Mouse (Mus musculus) cerebellum, adult 2 months (tissue): ENCODE data around the gene Fam71e1. TPM values are rescaled to one million over a fixed set of nuclear protein-coding genes. Genes with fewer than 3 reads are reported as not detected.

Source experiments
- DNase-seq, 2 experiments: peaks; one replicate each; pipeline ENCODE4 v3.0.0; 2021
- H3K27ac ChIP-seq: fragments of 200-500 bp; 2 replicates; pipeline ENCODE4 v1.5.1; 2012; ENCODE audit warnings: low read length, control low read depth, inconsistent platforms; ENCODE audit not compliant: insufficient read depth
- H3K27me3 ChIP-seq: fragments of 200-500 bp; 2 replicates; pipeline ENCODE4 v1.6.1; 2012; ENCODE audit warnings: inconsistent platforms, mild to moderate bottlenecking, low read length, moderate library complexity; ENCODE audit not compliant: control insufficient read depth, insufficient read depth
- H3K4me1 ChIP-seq: fragments of 200-500 bp; 2 replicates; pipeline ENCODE4 v1.6.1; 2011; ENCODE audit warnings: low read length; ENCODE audit not compliant: control insufficient read depth, insufficient read depth
- H3K4me3 ChIP-seq: fragments of 200-500 bp; replicated peaks from 2 replicates; pipeline ENCODE3; 2011; ENCODE audit warnings: mild to moderate bottlenecking, low read depth, low read length, control low read depth; ENCODE audit not compliant: insufficient read depth
- CTCF ChIP-seq: fragments of 200-500 bp; IDR thresholded peaks from 2 replicates; pipeline ENCODE4 v1.5.1; 2011; ENCODE audit warnings: low read depth, mild to moderate bottlenecking, control low read depth, low read length, moderate library complexity, borderline replicate concordance; ENCODE audit not compliant: insufficient read depth
- POLR2A ChIP-seq: fragments of 200-500 bp; IDR thresholded peaks from 2 replicates; pipeline ENCODE4 v1.6.1; 2011; ENCODE audit warnings: low read length, control low read depth, borderline replicate concordance; ENCODE audit not compliant: insufficient read depth
- WGBS: fragments of 180-500 bp; shearing (Covaris S2); methylation state at CpG from one replicate; pipeline ENCODE4 v1.1.7; 2018; 5-methylcytosine and 5-hydroxymethylcytosine counted together
- polyA plus RNA-seq: library from polyadenylated mRNA; depleted of rRNA; stranded (reverse); fragments of >200 nt; gene quantifications from 2 replicates; pipeline ENCODE4 v1.2.3, GENCODE M21; 2012

Fam71e1 gene
- polyA plus RNA-seq, 1 experiment: 32.6 TPM

- 87% methylated on average over 27 of the region's 27 CpGs for WGBS
- TF ChIP-seq CTCF (no peak), POLR2A (no peak)
- H3K4me3 ChIP-seq: no peak overlapping the region
- peaks cover 27% of the 10 kb centered on the region for H3K4me1 ChIP-seq
- no peak for DNase-seq
- no peaks in the 10 kb centered on the region for H3K27me3 ChIP-seq
- peak overlapping the region; percentile 14; the same call in 1 of the 2 replicates for H3K27ac ChIP-seq
These were observed 39.5 kb downstream of the Fam71e1 start for GRCm38 (mm10) chr7:44535657-44536589.

GRCm38 (mm10) chr7:44536590-44536968, 40.2 kb downstream of the Fam71e1 start:
- H3K27ac ChIP-seq: peak overlapping the region; percentile 70

GRCm38 (mm10) chr7:44537009-44537408, 40.6 kb downstream of the Fam71e1 start:
- peak overlapping the region; percentile 70 for H3K27ac ChIP-seq
- H3K4me3 ChIP-seq: no peak overlapping the region
- 32% methylated on average over 7 of the region's 7 CpGs for WGBS
- H3K27me3 ChIP-seq: no peaks in the 10 kb centered on the region
- H3K4me1 ChIP-seq: peaks cover 27% of the 10 kb centered on the region
- no peak for TF ChIP-seq POLR2A
- TF ChIP-seq CTCF: no peak
- DNase-seq: no peak

More at GRCm38 (mm10) chr7:44536590-44536968, 40.2 kb downstream of the Fam71e1 start:
- TF ChIP-seq POLR2A (no peak), CTCF (no peak)
- Histone ChIP-seq H3K4me1 (peaks cover 27% of the 10 kb centered on the region), H3K27me3 (no peaks in the 10 kb centered on the region), H3K4me3 (no peak overlapping the region)
- DNase-seq: peak; percentile 87 to 92
- 23% methylated on average over 6 of the region's 6 CpGs for WGBS

GRCm38 (mm10) chr7:44537496-44537895, 41.1 kb downstream of the Fam71e1 start:
- WGBS: 16% methylated on average over 13 of the region's 13 CpGs
- H3K27ac ChIP-seq: no peak overlapping the region
- DNase-seq: peak; percentile 79 to 80
- no peak overlapping the region for H3K4me3 ChIP-seq
- no peaks in the 10 kb centered on the region for H3K27me3 ChIP-seq
- peaks cover 27% of the 10 kb centered on the region for H3K4me1 ChIP-seq
- no peak for TF ChIP-seq POLR2A

GRCm38 (mm10) chr7:44538756-44539624, 42.6 kb downstream of the Fam71e1 start:
- DNase-seq: peak in 1 of 2 experiments; percentile 19
- TF ChIP-seq POLR2A (no peak), CTCF (no peak)
- no peak overlapping the region for H3K27ac ChIP-seq
- no peak overlapping the region for H3K4me3 ChIP-seq
- H3K4me1 ChIP-seq: peaks cover 27% of the 10 kb centered on the region
- WGBS: 92% methylated on average over 41 of the region's 41 CpGs
- no peaks in the 10 kb centered on the region for H3K27me3 ChIP-seq

- no peak for DNase-seq
- Histone ChIP-seq H3K4me3 (no peak overlapping the region), H3K27me3 (no peaks in the 10 kb centered on the region), H3K4me1 (peaks cover 13% of the 10 kb centered on the region), H3K27ac (no peak overlapping the region)
- no peak for TF ChIP-seq POLR2A
- TF ChIP-seq CTCF: no peak
- 95% methylated on average over 11 of the region's 11 CpGs for WGBS
These were observed 46.2 kb downstream of the Fam71e1 start for GRCm38 (mm10) chr7:44542555-44542954.

GRCm38 (mm10) chr7:44543071-44543470, 46.7 kb downstream of the Fam71e1 start:
- H3K4me1 ChIP-seq: peaks cover 10% of the 10 kb centered on the region; the same call in 1 of the 2 replicates
- no peak for DNase-seq
- no peak overlapping the region for H3K27ac ChIP-seq
- TF ChIP-seq CTCF (no peak), POLR2A (no peak)
- 77% methylated on average over 12 of the region's 12 CpGs for WGBS
- no peak overlapping the region for H3K4me3 ChIP-seq
- no peaks in the 10 kb centered on the region for H3K27me3 ChIP-seq

- WGBS: 98% methylated on average over 3 of the region's 3 CpGs
- Histone ChIP-seq H3K4me1 (peaks cover 5% of the 10 kb centered on the region; the same call in 1 of the 2 replicates), H3K27me3 (no peaks in the 10 kb centered on the region), H3K4me3 (no peak overlapping the region), H3K27ac (no peak overlapping the region)
- TF ChIP-seq POLR2A (no peak), CTCF (no peak)
- DNase-seq: no peak
These were observed 49.9 kb downstream of the Fam71e1 start for GRCm38 (mm10) chr7:44546274-44546673.
